Mouse (Mus musculus) olfactory bulb, adult 2 months (tissue): ENCODE results near the gene Mtmr12. TPM values are rescaled to one million over a fixed set of nuclear protein-coding genes. Genes with fewer than 3 reads are reported as not detected.

ENCODE experiments used
- H3K27ac ChIP-seq: fragments of 200-500 bp; 2 replicates; pipeline ENCODE4 v1.5.1; 2012; ENCODE audit warnings: low read depth, low read length; ENCODE audit not compliant: insufficient read depth
- H3K4me1 ChIP-seq: fragments of 200-500 bp; 2 replicates; pipeline ENCODE4 v1.6.1; 2012; ENCODE audit warnings: low read length; ENCODE audit not compliant: control insufficient read depth, insufficient read depth
- H3K4me3 ChIP-seq: fragments of 200-500 bp; 2 replicates; pipeline ENCODE4 v1.5.1; 2012; ENCODE audit warnings: mild to moderate bottlenecking, low read depth, low read length, moderate library complexity; ENCODE audit not compliant: insufficient read depth
- CTCF ChIP-seq: fragments of 200-500 bp; IDR thresholded peaks from 2 replicates; pipeline ENCODE4 v1.5.1; 2012; ENCODE audit warnings: low read depth, mild to moderate bottlenecking, low read length, moderate library complexity; ENCODE audit not compliant: insufficient read depth
- POLR2A ChIP-seq: fragments of 200-500 bp; IDR thresholded peaks from 2 replicates; pipeline ENCODE4 v1.6.1; 2012; ENCODE audit warnings: mild to moderate bottlenecking, low read depth, low read length, moderate library complexity; ENCODE audit not compliant: insufficient read depth
- WGBS: fragments of 180-500 bp; shearing (Covaris S2); methylation state at CpG from one replicate; pipeline ENCODE4 v1.1.7; 2018; 5-methylcytosine and 5-hydroxymethylcytosine counted together
- polyA plus RNA-seq: library from polyadenylated mRNA; stranded (reverse); fragments of >200 nt; gene quantifications from 2 replicates; pipeline ENCODE4 v1.2.4, GENCODE M21; 2012; ENCODE audit warnings: low replicate concordance; ENCODE audit not compliant: missing spikeins, insufficient read depth, insufficient read length

Gene Mtmr12
- polyA plus RNA-seq, 1 experiment: not detected

DNA sequence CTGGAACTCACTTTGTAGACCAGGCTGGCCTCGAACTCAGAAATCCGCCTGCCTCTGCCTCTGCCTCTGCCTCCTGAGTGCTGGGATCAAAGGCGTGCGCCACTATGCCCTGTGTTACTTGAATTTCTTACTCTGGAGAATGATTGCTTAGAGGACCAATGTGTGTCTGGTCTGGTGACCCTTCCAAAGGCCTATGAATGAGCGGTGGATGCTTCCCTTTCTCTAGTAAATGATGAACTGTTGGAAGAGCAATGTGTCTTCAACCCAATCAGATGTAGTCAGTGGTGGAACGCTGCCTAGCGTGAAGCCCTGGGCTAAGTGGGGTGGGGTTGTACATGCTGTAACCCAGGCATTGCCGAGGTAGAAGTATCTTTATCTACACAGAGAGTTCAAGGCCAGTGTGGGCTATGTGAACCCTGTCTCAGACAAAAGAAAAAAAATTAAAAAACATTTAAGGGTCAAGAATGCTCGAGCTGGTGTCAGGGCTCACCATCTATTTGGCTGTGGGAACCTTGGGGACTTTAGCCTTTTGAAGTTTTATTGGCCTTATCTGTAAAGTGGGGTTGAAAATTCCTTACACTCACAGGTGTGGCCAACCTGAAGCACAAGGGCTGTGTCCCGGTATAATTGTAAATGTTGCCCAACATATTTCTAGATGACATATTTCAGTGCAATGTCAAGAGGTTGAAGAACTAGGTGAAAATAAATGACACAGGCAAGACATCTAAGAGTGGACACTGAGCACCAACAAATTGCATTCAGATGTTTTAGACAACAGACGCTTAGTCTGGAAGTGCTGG is 14.0 kb downstream of the Mtmr12 start:
- no peak overlapping the region for H3K27ac ChIP-seq
- H3K4me1 ChIP-seq: peaks cover 27% of the 10 kb centered on the region
- no peak for TF ChIP-seq POLR2A
- TF ChIP-seq CTCF: no peak
- no peak overlapping the region for H3K4me3 ChIP-seq
- 94% methylated on average over 11 of the region's 11 CpGs for WGBS

DNA sequence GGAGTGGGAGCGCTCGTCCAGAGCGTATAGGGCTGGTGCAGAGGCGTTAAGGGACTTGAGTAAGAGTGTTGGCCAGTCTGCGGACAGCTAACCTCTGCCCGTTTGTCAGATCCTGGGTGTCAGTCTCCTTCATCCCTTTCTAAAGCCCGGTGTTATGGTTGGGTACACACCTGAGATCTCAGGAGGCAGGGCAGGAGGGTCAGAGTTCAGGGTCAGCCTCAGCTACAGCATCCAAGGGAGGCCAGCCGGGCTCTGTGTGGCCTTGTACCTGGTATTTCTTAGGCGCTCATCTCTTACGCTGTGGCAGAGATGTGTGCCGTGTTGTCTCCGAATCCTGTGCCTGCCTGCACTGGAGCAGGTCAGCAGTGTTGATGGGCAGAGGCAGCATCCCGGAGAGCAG is 16.3 kb downstream of the Mtmr12 start:
- H3K4me3 ChIP-seq: no peak overlapping the region
- TF ChIP-seq CTCF: no peak
- TF ChIP-seq POLR2A: no peak
- peaks cover 18% of the 10 kb centered on the region for H3K4me1 ChIP-seq
- WGBS: 97% methylated on average over 13 of the region's 13 CpGs
- H3K27ac ChIP-seq: no peak overlapping the region

DNA sequence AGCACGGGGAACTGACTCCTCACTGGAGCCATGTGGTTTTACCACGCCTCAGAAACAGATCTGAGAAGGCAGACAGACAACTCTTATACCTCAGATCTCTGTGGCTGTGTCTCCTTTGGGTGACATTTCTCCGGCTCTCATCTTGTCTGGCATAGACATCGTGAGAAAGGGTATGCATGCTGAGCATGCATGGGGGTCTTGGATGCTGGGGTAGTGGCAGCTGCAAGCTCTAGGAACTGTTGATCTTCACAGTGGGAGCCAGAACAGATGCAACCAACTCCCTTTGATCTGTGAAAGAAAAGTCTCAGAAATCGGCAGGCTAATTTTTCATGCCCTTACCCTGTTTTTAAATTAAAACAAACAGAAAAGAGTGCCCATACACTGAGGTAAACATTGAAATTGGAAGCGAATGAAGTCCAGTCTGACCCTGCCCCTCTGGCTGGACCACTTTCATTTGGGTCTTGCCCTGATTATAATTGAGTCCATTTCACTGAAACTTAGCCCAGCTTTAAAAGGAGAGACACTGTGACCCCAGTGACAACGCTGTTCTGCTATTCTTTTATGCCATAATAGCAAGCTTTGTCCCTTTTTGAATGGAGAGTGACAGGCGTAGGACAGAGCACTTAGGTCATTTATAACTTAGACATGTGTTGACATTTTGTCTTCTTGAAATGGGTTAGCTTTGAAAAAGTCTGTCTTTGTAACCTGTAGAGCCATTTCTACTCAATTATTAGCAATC is 17.9 kb downstream of the Mtmr12 start:
- 47% methylated on average over 8 of the region's 8 CpGs for WGBS
- no peak overlapping the region for H3K4me3 ChIP-seq
- peaks cover 15% of the 10 kb centered on the region for H3K4me1 ChIP-seq
- no peak overlapping the region for H3K27ac ChIP-seq
- no peak for TF ChIP-seq POLR2A
- TF ChIP-seq CTCF: no peak

DNA sequence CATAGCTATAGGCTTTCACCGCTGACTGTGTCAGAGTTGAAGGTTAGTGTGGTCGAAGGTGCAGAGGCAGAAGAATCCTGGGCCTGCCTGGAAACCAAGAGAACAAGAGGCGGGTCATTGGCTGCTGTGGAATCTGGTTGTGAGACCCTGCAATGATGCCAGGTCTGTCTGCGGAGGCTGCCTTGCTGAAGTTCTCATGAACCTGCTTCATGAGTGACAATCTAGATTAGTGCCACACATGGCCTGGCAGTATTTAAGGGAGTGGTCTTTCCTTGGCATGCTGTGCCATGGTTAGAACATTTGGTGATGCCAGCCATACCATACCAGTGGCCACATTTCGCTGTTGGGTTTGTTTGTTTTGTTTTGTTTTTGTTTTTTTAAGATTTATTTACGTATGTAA is 18.6 kb downstream of the Mtmr12 start:
- WGBS: 87% methylated on average over 6 of the region's 6 CpGs
- Histone ChIP-seq H3K4me3 (no peak overlapping the region), H3K27ac (no peak overlapping the region), H3K4me1 (peaks cover 15% of the 10 kb centered on the region)
- TF ChIP-seq CTCF (no peak), POLR2A (no peak)

DNA sequence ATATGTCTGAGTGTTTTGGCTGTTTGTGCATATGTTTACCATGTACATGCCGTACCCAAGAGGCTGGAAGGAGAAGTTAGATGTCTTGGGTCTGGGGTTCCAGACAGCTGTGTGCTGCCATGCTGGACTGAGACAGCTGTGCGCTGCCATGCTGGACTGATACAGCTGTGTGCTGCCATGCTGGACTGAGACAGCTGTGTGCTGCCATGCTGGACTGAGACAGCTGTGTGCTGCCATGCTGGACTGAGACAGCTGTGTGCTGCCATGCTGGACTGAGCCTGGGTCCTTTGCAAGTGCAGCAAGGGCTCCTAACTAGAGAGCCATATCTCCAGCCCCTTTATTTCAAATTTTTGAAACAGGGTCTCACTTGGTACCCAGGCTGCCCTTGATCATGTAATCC is 19.4 kb downstream of the Mtmr12 start:
- Histone ChIP-seq H3K4me1 (peaks cover 15% of the 10 kb centered on the region), H3K4me3 (no peak overlapping the region), H3K27ac (no peak overlapping the region)
- TF ChIP-seq POLR2A (no peak), CTCF (no peak)
- 92% methylated on average over 2 of the region's 2 CpGs for WGBS

DNA sequence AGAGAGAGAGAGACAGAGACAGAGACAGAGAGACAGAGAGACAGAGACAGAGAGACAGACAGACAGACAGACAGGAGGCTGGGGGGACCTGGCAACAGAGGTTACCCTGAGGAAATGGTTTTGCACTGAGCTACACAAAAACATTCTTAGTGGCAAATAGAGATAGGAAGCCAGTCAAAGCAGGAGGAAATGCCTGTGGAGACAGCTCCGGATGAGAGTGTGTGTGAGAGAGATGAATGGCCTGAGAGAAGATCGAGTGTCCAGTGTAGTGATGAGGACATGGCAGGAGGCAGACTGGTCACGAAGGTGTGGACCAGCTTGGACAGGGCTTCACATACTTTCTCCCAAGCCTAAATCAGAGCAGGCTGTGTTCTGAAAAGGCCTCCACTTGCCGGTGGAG is 20.2 kb downstream of the Mtmr12 start:
- no peak overlapping the region for H3K4me3 ChIP-seq
- no peak overlapping the region for H3K27ac ChIP-seq
- WGBS: 74% methylated on average over 4 of the region's 4 CpGs
- TF ChIP-seq POLR2A: no peak
- TF ChIP-seq CTCF: no peak
- H3K4me1 ChIP-seq: peaks cover 15% of the 10 kb centered on the region

DNA sequence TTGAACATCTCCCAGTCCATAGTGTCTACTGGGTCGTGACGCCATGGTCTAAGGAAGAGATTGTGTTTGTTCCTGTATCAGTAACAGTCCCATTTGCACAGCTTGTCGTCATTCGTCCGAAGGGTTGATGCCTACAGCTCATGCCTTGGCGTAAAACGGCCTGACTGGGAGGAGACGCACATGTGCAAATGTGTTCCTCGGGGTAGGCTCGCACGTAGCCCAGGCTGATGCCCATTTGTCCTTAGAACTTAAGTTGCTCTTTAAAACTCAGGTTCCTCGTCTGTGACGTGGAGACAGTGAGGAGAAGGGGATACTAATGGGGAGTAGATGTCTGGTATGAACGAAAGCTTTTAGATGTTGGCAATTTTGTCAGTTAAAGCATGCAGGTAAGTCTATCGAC is 22.1 kb downstream of the Mtmr12 start:
- no peak for TF ChIP-seq CTCF
- TF ChIP-seq POLR2A: no peak
- WGBS: 99% methylated on average over 15 of the region's 15 CpGs

DNA sequence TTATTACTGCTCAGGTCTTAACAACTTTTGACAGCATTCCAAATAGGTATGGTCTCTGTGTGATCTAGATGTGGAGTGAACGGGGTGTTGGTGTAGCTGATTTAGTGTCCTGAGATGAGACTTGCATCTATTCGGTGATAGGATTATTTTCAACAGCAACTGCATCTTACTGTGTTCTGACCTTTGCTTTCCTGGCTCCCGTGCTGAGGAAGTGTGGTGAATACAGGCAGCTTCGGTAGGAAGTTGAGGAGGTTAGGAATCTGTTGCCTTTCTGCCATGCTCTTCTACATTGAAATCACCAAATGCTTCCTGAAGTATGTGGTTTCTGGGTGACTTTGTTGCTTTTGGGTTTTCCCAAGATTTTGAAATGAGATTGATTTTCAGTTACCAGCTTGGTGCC is 22.5 kb downstream of the Mtmr12 start:
- no peak overlapping the region for H3K27ac ChIP-seq
- WGBS: 83% methylated on average over 4 of the region's 4 CpGs
- no peak for TF ChIP-seq POLR2A
- no peak for TF ChIP-seq CTCF
- no peak overlapping the region for H3K4me3 ChIP-seq
- peaks cover 16% of the 10 kb centered on the region for H3K4me1 ChIP-seq

More for the DNA sequence above, 22.1 kb downstream of the Mtmr12 start:
- H3K27ac ChIP-seq: no peak overlapping the region
- peaks cover 14% of the 10 kb centered on the region for H3K4me1 ChIP-seq
- no peak overlapping the region for H3K4me3 ChIP-seq

DNA sequence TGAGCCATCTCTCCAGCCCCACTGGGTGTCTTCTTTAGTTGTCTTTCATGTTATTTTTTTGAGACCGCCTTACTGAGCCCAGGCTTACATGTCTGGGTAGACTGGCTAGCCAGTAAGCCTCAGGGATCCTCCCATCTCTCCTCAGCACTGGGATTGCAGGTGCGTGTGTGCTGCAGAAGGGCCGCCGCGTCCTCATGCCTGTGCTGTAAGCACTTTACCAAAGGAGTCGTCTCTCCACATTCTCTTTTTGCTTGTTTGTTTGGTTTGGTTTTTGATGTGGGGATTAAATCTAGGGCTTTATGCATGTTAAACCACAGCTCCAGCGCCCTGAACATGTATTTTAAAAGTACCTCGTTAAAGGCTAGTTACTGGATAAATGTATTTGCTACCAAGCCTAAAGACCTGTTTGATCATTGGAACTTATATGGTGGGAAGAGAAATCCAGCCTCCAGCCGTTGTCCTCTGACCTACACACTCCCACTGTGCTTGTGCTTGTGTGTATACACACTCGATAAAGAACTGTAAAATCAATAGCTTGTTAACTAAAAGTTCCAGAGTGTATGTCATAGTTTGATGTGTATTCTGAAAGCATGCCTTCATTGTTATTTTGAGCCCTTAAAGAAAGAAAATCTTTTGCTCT is 24.9 kb downstream of the Mtmr12 start:
- WGBS: 65% methylated on average over 10 of the region's 10 CpGs
- no peak for TF ChIP-seq CTCF
- Histone ChIP-seq H3K27ac (no peak overlapping the region), H3K4me3 (no peak overlapping the region), H3K4me1 (peaks cover 21% of the 10 kb centered on the region)
